Mouse (Mus musculus): ENCODE data around the gene Gtsf1l.

GRCm38 (mm10) chr2:163123496-163123895 is 35.8 kb upstream of the Gtsf1l start:
- no peak for TF ChIP-seq POLR2A (IDR thresholded peaks at IDR 0.05; ENCODE audit: insufficient read depth, low read length)
- TF ChIP-seq CTCF (IDR thresholded peaks at IDR 0.05; ENCODE audit: low read depth, low read length): no peak

All from ES-Bruce4 (cell line).